Mouse (Mus musculus) testis, adult 2 months (tissue): Measurements from ENCODE around the gene Oprl1.
A peak's percentile ranks its signal among the peaks of the same experiment; 100 is the strongest.

Experiments used
- CTCF ChIP-seq: fragments of 200-500 bp; IDR thresholded peaks from 2 replicates; pipeline ENCODE4 v1.5.1; 2012; ENCODE audit warnings: low read depth, mild to moderate bottlenecking, inconsistent platforms, low read length, moderate library complexity; ENCODE audit not compliant: control insufficient read depth, insufficient read depth, insufficient replicate concordance
- POLR2A ChIP-seq: fragments of 200-500 bp; IDR thresholded peaks from 2 replicates; pipeline ENCODE4 v1.6.1; 2012; ENCODE audit warnings: low read depth, mild to moderate bottlenecking, inconsistent platforms, low read length, moderate library complexity; ENCODE audit not compliant: control insufficient read depth

DNA sequence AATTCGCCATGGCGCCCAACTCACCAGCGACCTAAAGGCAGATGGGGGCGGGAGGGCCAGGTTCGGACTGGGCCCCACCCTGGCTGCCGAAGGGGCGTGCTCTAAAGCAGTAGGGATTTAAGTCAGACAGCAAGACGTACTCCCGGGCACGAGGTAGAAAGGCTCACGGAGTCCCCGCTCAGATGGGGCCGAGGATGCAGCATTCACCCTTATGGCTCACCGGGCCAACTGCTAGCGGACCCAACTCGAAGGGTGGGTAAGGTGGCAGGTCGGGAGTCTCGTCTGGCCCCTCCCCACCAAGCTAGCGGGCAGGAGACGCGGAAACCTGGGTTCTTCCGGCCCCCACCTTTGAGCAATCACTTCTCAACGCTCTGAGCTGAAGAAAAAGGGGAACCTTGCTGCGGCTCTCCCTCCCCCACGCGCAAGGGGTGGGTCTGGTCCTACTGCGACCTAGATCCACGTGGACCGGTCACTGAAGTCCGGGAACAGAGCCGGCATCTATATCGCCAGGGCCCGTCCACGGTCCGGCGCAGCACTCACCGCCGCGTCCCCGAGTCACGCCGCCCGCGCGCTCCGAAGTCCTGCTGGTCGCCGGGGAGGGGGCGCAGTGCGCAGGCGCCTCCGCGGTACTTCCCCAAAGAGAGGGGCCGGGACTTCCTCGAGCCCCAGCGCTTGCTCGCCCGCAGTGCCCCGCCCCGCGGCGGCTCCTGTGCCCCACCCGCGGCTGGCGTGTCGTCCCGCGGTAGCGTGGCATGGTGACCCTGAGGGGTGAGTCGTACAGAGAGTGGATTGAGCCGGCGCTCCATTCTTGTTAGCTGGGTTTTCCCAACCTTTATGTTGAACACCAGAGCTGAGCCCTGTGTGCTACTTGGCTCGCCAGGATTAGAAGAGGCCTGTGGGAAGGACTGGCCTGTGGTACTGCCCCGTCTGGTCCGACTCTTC lies 21.2 kb upstream of the Oprl1 start, which contains the start of gene Rgs19:
- peak; percentile 57 for TF ChIP-seq POLR2A
- no peak for TF ChIP-seq CTCF
